13 mouse cellular contexts compared by ENCODE assay signal in the genomic region with DNA sequence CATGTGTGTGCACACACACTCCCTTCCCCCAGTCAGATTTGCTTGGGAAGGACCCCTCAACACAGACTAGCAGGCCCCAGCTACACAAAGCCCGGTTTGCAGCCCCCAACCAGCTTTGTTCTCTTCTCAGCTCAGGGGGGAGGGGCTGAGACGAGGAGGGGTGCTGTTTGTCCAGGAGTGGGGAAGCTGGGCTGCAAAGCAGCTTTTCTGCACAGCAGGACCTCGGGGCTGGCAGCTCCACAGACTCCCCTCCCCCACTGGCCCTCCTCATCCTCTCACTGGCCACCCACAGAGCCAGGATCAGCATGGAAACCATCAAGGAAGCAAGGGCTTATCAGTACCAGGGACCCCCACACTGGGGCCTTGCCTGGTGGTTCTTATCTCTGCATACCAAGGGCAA. TPM values are rescaled to one million over a fixed set of nuclear protein-coding genes. Genes with fewer than 3 reads are reported as not detected.
DNase-seq lines count a peak whose midpoint lies in the region; ATAC-seq and TF ChIP-seq lines count a peak whose summit lies in the region.
"Had no signal": no experiment of that assay in that cellular context is flagged by ENCODE, and none has a peak within 500 bp of the region (broad histone marks: within the 10 kb centered on the region; RNA-seq: fewer than 3 reads in every experiment).

No protein-coding gene starts in this region.

- no peak overlapping the region for H3K27ac ChIP-seq in kidney, postnatal 0 days
- H3K27ac ChIP-seq in hindbrain, postnatal 0 days: no peak overlapping the region
- 0 out of 2 replicates have a peak overlapping the region, but pooled peaks have one; percentile 38 for H3K27ac ChIP-seq in neural tube, embryonic 12.5 days
- H3K27ac ChIP-seq: embryonic facial prominence, embryonic 13.5 days; layer of hippocampus, adult 2 months; limb, embryonic 15.5 days had no signal

- no peak for DNase-seq in kidney, postnatal 0 days (ENCODE audit: low spot score)
- no peak for DNase-seq in kidney, postnatal 10 days
- peak; percentile 78 for DNase-seq in embryo, embryonic 9.5 days (ENCODE audit: extremely low spot score)
- no peak for DNase-seq in hindbrain, postnatal 0 days (ENCODE audit: low spot score)
- no peak for DNase-seq in natural killer cell, adult 2 months (ENCODE audit: low spot score in 2 of 2)
- DNase-seq in layer of hippocampus, adult 8-10 months (ENCODE audit: low spot score in 2 of 2): no peak
- DNase-seq: gastrocnemius, postnatal 25 days had no signal

- 2% methylated on average over 3 of the region's 3 CpGs for WGBS in kidney, postnatal 0 days
- 0% methylated on average over 3 of the region's 3 CpGs for whole genome bisulfite sequencing in hindbrain, postnatal 0 days
- WGBS in neural tube, embryonic 12.5 days: 0% methylated on average over 3 of the region's 3 CpGs

- peak overlapping the region; percentile 86; the same call in 1 of the 2 replicates for H3K4me2 ChIP-seq in kidney, postnatal 0 days (ENCODE audit: low read length)
- 0 out of 2 replicates have a peak overlapping the region, but pooled peaks have one; percentile 91 for H3K4me2 ChIP-seq in hindbrain, postnatal 0 days (ENCODE audit: low read depth, low read length)
- peak overlapping the region; percentile 96 for H3K4me2 ChIP-seq in neural tube, embryonic 12.5 days (replicated peaks)
- H3K4me2 ChIP-seq: embryonic facial prominence, embryonic 13.5 days; limb, embryonic 15.5 days had no signal

- no peak overlapping the region for H3K9ac ChIP-seq in kidney, postnatal 0 days (ENCODE audit: low read depth, low read length)
- no peak overlapping the region for H3K9ac ChIP-seq in hindbrain, postnatal 0 days (replicated peaks; ENCODE audit: low read length)
- no peak overlapping the region for H3K9ac ChIP-seq in neural tube, embryonic 12.5 days
- H3K9ac ChIP-seq: embryonic facial prominence, embryonic 13.5 days; limb, embryonic 15.5 days had no signal

- no peaks in the 10 kb centered on the region for H3K27me3 ChIP-seq in kidney, postnatal 0 days (ENCODE audit: insufficient read depth, low read length)
- no peaks in the 10 kb centered on the region for H3K27me3 ChIP-seq in hindbrain, postnatal 0 days (ENCODE audit: insufficient read depth, low read length)
- peaks cover 10% of the 10 kb centered on the region; the same call in 1 of the 2 replicates for H3K27me3 ChIP-seq in neural tube, embryonic 12.5 days (replicated peaks)

- TF ChIP-seq CTCF in kidney, postnatal 0 days (IDR thresholded peaks at IDR 0.05; ENCODE audit: low read depth): no peak
- TF ChIP-seq CTCF in hindbrain, postnatal 0 days (IDR thresholded peaks at IDR 0.05; ENCODE audit: low read depth): no peak

- no peak for ATAC-seq in kidney, postnatal 0 days (replicated peaks; ENCODE audit: low FRiP score, low read depth)
- ATAC-seq in hindbrain, postnatal 0 days: no peak
- ATAC-seq in neural tube, embryonic 12.5 days (ENCODE audit: low FRiP score, low read depth): 0 out of 2 replicates have a peak, but pooled peaks have one; percentile 14
- ATAC-seq: activated CD4-positive, CD25-positive, alpha-beta regulatory T cell, adult 4 months had no signal

- peaks cover 34% of the 10 kb centered on the region; the same call in 1 of the 2 replicates for H3K4me1 ChIP-seq in kidney, postnatal 0 days (replicated peaks; ENCODE audit: insufficient read depth, low read length)
- H3K4me1 ChIP-seq in hindbrain, postnatal 0 days (ENCODE audit: insufficient read depth, low read length): no peaks in the 10 kb centered on the region; the same call in 1 of the 2 replicates
- peaks cover 49% of the 10 kb centered on the region for H3K4me1 ChIP-seq in neural tube, embryonic 12.5 days

- no peaks in the 10 kb centered on the region for H3K9me3 ChIP-seq in kidney, postnatal 0 days (replicated peaks; ENCODE audit: low read length)
- H3K9me3 ChIP-seq in hindbrain, postnatal 0 days (ENCODE audit: low read length): no peaks in the 10 kb centered on the region
- no peaks in the 10 kb centered on the region for H3K9me3 ChIP-seq in neural tube, embryonic 12.5 days
- H3K9me3 ChIP-seq: embryonic facial prominence, embryonic 13.5 days; limb, embryonic 15.5 days; megakaryocyte, embryonic 14.5 days had no signal

- no peak overlapping the region for H3K4me3 ChIP-seq in kidney, postnatal 0 days (replicated peaks; ENCODE audit: low read depth, low read length)
- H3K4me3 ChIP-seq in hindbrain, postnatal 0 days (ENCODE audit: low read length): no peak overlapping the region
- H3K4me3 ChIP-seq in neural tube, embryonic 12.5 days: 0 out of 2 replicates have a peak overlapping the region, but pooled peaks have one; percentile 63
- H3K4me3 ChIP-seq: embryonic facial prominence, embryonic 13.5 days; layer of hippocampus, adult 2 months; limb, embryonic 15.5 days; megakaryocyte, embryonic 14.5 days had no signal

- H3K36me3 ChIP-seq in kidney, postnatal 0 days (ENCODE audit: insufficient read depth, low read length): peaks cover 16% of the 10 kb centered on the region; the same call in 1 of the 2 replicates
- peaks cover 9% of the 10 kb centered on the region; the same call in 1 of the 2 replicates for H3K36me3 ChIP-seq in hindbrain, postnatal 0 days (ENCODE audit: insufficient read depth, low read length)
- peaks cover 34% of the 10 kb centered on the region for H3K36me3 ChIP-seq in neural tube, embryonic 12.5 days

RNA-seq across cellular contexts. Expression of gene Hsd11b2, which starts 2.5 kb away (rescaled TPM):
- 42.4 and 44.8 TPM in 2 replicates for polyA plus RNA-seq in kidney, postnatal 0 days (2015; fragmentation: Nextera tagmentation; extraction: Ambion mirVana)
- 6.1 and 9.9 TPM in 2 replicates for total RNA-seq in hindbrain, postnatal 0 days (2014; rRNA removed)
- polyA plus RNA-seq in hindbrain, postnatal 0 days (2015; fragmentation: Nextera tagmentation; extraction: Ambion mirVana): 6.3 and 7.4 TPM in 2 replicates
- polyA plus RNA-seq in neural tube, embryonic 12.5 days (2016; fragmentation: Nextera tagmentation; extraction: Ambion mirVana): 23.8 and 25.7 TPM in 2 replicates
- not detected for total RNA-seq in layer of hippocampus, adult 8-10 months (2022)
- total RNA-seq: layer of hippocampus, adult 2 months had no signal
- polyA plus RNA-seq: activated CD4-positive, CD25-positive, alpha-beta regulatory T cell, adult 4 months had no signal

RNA-seq across cellular contexts. Expression of gene Zdhhc1, which starts 24.4 kb away (rescaled TPM):
- 28.0 and 30.5 TPM in 2 replicates for polyA plus RNA-seq in kidney, postnatal 0 days (2015; fragmentation: Nextera tagmentation; extraction: Ambion mirVana)
- total RNA-seq in hindbrain, postnatal 0 days (2014; rRNA removed): 49.3 and 54.2 TPM in 2 replicates
- polyA plus RNA-seq in hindbrain, postnatal 0 days (2015; fragmentation: Nextera tagmentation; extraction: Ambion mirVana): 31.3 and 34.7 TPM in 2 replicates
- polyA plus RNA-seq in neural tube, embryonic 12.5 days (2016; fragmentation: Nextera tagmentation; extraction: Ambion mirVana): 29.0 and 30.7 TPM in 2 replicates
- total RNA-seq in layer of hippocampus, adult 8-10 months (2022): 10 to 100 TPM; 35.1 to 41.2 (median 40.8) TPM

RNA-seq across cellular contexts. Expression of gene Atp6v0d1, which starts 44.8 kb away (rescaled TPM):
- polyA plus RNA-seq in kidney, postnatal 0 days (2015; fragmentation: Nextera tagmentation; extraction: Ambion mirVana): 112 and 122 TPM in 2 replicates
- total RNA-seq in hindbrain, postnatal 0 days (2014; rRNA removed): 231 and 249 TPM in 2 replicates
- 271 and 289 TPM in 2 replicates for polyA plus RNA-seq in hindbrain, postnatal 0 days (2015; fragmentation: Nextera tagmentation; extraction: Ambion mirVana)
- polyA plus RNA-seq in neural tube, embryonic 12.5 days (2016; fragmentation: Nextera tagmentation; extraction: Ambion mirVana): 142 and 143 TPM in 2 replicates
- 100 to 1,000 TPM; 258 to 301 (median 285) TPM for total RNA-seq in layer of hippocampus, adult 8-10 months (2022)

RNA-seq across cellular contexts. Expression of gene Tppp3, which starts 49.7 kb away (rescaled TPM):
- 15.6 and 19.4 TPM in 2 replicates for polyA plus RNA-seq in kidney, postnatal 0 days (2015; fragmentation: Nextera tagmentation; extraction: Ambion mirVana)
- 106 and 108 TPM in 2 replicates for total RNA-seq in hindbrain, postnatal 0 days (2014; rRNA removed)
- 197 and 201 TPM in 2 replicates for polyA plus RNA-seq in hindbrain, postnatal 0 days (2015; fragmentation: Nextera tagmentation; extraction: Ambion mirVana)
- polyA plus RNA-seq in neural tube, embryonic 12.5 days (2016; fragmentation: Nextera tagmentation; extraction: Ambion mirVana): 242 and 246 TPM in 2 replicates
- 10 to 100 TPM; 42.2 to 55.5 (median 47.9) TPM for total RNA-seq in layer of hippocampus, adult 8-10 months (2022)
